Mouse (Mus musculus): Measurements from ENCODE around the gene Lrp2. TPM values are rescaled to one million over a fixed set of nuclear protein-coding genes. Genes with fewer than 3 reads are reported as not detected.

Lrp2 gene
- 0.24 and 0.47 TPM in 2 replicates for polyA plus RNA-seq (2015; fragmentation: Nextera tagmentation; extraction: Ambion mirVana)

DNA sequence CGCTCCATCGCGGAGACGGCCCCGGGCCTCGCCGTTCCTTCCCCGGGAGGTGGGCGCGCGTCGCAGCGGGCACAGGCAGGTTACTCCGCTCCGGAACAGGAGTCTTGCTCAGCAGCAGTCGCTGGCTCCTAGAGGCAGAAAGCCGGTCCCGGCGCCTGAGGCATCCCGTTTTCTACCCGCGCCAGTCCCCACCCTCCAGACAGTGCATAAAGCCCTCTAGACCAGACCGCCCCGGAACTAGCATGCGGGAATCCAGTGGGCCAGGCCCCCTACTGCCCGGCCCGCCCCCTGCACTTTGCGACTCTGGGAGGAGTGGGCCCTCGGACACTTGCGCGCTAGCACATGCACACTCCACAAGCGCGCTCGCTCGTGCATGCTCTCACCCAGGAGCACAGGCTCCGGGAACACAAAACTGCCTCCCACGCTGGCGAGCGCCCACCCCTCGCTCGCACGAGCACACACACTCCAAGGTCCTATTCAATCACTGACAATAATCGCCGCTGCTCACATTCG is at the start of gene Lrp2:
TSS of gene Lrp2 (minus strand) at position 180 of the 513 bp plus-strand sequence.
- H3K27me3 ChIP-seq: peaks cover 58% of the 10 kb centered on the region
- H3K9me3 ChIP-seq: no peaks in the 10 kb centered on the region
- H3K4me3 ChIP-seq: peak within 1 kb of the TSS; percentile 58
- WGBS: under 1% methylated on average over 45 of the region's 45 CpGs
- peak within 1 kb of the TSS; percentile 99 for H3K4me2 ChIP-seq (replicated peaks)
- H3K36me3 ChIP-seq: no peaks in the 10 kb centered on the region
- ATAC-seq (replicated peaks): peak; percentile 87
- H3K9ac ChIP-seq (replicated peaks): peak within 1 kb of the TSS; percentile 41
- peaks cover 36% of the 10 kb centered on the region for H3K4me1 ChIP-seq
- H3K27ac ChIP-seq (replicated peaks): no peak within 1 kb of the TSS

DNA sequence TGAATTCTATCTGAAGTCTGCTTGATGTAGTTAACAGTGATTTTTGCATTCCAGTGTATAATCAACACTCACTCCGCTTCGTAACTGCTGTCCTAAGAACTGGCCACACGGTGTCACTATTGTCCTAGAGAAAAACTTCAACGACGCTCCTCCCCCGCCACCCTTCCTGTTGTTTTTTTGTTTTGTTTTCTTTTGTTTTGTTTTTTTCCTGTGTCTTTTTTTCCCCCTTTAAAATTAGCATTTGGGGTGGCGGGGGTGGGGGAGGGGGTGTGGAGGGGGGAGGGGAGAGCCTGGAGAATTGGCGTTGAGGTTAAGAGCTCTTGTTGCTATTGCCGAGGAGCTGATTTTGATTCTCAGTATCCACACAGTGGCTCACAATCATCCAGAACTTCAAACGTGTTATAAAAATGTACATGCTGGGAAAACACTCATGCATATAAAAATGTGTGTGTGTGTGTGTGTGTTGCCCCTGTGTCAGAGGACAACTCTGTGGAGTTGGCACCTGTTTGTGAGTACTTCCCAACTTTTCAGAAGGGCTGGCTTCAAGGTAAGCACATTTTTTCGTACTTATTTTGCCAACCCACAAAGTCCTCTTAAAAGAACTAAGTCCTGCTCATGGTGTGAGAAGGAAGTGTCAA is 49.3 kb upstream of the Lrp2 start:
- Histone ChIP-seq H3K9ac (replicated peaks) (no peak overlapping the region), H3K36me3 (no peaks in the 10 kb centered on the region), H3K27ac (replicated peaks) (no peak overlapping the region), H3K4me1 (0 out of 2 replicates have a peak, but pooled peaks cover 2% of the 10 kb centered on the region), H3K9me3 (no peaks in the 10 kb centered on the region), H3K4me2 (replicated peaks) (peak overlapping the region; percentile 40), H3K27me3 (no peaks in the 10 kb centered on the region), H3K4me3 (peak overlapping the region; percentile 31)
- peak; percentile 36; the same call in 1 of the 2 replicates for ATAC-seq (replicated peaks)
- WGBS: 11% methylated on average over 11 of the region's 11 CpGs

DNA sequence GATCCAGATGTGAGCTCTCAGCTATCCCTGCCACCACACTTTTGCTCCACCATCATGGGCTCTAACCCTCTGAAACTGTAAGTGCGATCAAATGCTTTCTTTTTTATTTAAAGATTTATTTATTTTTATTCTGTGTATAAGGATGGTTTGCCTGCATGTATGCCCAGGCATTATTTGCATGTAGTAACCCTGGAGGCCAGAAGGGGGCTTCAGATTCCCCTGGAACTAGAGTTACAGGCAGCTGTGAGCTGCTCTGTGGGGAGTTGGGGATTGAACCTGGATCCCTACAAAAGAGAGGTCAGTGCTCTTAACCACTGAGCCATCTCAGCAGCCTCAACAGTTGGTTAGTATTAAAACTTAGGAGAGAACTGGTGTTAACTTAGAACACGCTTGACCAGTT is 45.6 kb upstream of the Lrp2 start:
- Histone ChIP-seq H3K9me3 (no peaks in the 10 kb centered on the region), H3K27ac (replicated peaks) (no peak overlapping the region), H3K4me3 (no peak overlapping the region), H3K36me3 (no peaks in the 10 kb centered on the region), H3K4me1 (0 out of 2 replicates have a peak, but pooled peaks cover 2% of the 10 kb centered on the region), H3K27me3 (no peaks in the 10 kb centered on the region), H3K4me2 (replicated peaks) (no peak overlapping the region), H3K9ac (replicated peaks) (no peak overlapping the region)
- 76% methylated on average over 2 of the region's 2 CpGs for WGBS
- no peak for ATAC-seq (replicated peaks)

DNA sequence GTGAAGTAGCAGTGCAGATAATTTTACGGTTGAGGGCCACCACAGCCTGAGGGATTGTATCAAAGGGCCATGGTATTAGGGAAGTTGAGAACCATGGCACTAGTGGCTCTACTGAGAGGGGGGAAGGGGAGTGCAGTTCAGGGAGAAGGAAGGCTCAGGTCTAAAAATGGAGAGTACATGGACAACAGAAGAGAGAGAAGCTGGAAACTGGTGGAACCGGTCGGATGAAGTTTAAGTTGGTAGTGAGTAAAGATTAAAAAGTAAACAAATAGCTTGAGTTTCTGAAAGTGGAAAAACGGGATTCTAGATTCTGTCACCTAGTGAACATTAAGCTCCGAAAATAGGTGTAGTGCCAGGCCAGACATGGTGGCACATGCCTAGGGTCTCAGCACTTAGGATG is 44.9 kb upstream of the Lrp2 start:
- no peaks in the 10 kb centered on the region for H3K36me3 ChIP-seq
- H3K4me1 ChIP-seq: 0 out of 2 replicates have a peak, but pooled peaks cover 2% of the 10 kb centered on the region
- H3K4me3 ChIP-seq: no peak overlapping the region
- H3K27me3 ChIP-seq: no peaks in the 10 kb centered on the region
- H3K4me2 ChIP-seq (replicated peaks): no peak overlapping the region
- no peak overlapping the region for H3K9ac ChIP-seq (replicated peaks)
- 94% methylated on average over 5 of the region's 5 CpGs for WGBS
- no peaks in the 10 kb centered on the region for H3K9me3 ChIP-seq
- H3K27ac ChIP-seq (replicated peaks): no peak overlapping the region
- no peak for ATAC-seq (replicated peaks)

DNA sequence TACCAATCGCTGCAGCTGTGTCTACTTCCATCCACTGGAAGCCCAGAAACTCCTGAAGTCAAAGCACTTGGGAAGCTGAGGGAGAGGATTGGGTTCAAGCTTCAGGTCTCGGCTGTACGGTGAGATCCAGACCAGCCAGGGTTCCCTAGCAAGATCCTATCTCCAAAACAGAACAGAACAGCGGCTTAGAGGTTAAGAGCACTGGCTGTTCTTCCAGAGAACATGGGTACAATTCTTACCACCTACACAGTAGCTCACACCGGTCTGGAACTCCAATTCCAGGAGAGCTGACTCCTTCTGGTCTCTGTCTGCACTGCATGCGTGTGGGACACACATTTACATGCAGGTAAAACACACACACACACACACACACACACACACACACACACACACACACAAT is 44.0 kb upstream of the Lrp2 start:
- H3K27me3 ChIP-seq: no peaks in the 10 kb centered on the region
- no peaks in the 10 kb centered on the region for H3K9me3 ChIP-seq
- H3K27ac ChIP-seq (replicated peaks): no peak overlapping the region
- H3K4me3 ChIP-seq: no peak overlapping the region
- H3K9ac ChIP-seq (replicated peaks): no peak overlapping the region
- H3K4me2 ChIP-seq (replicated peaks): no peak overlapping the region
- no peak for ATAC-seq (replicated peaks)
- WGBS: 92% methylated on average over 6 of the region's 6 CpGs
- no peaks in the 10 kb centered on the region for H3K4me1 ChIP-seq
- H3K36me3 ChIP-seq: no peaks in the 10 kb centered on the region

DNA sequence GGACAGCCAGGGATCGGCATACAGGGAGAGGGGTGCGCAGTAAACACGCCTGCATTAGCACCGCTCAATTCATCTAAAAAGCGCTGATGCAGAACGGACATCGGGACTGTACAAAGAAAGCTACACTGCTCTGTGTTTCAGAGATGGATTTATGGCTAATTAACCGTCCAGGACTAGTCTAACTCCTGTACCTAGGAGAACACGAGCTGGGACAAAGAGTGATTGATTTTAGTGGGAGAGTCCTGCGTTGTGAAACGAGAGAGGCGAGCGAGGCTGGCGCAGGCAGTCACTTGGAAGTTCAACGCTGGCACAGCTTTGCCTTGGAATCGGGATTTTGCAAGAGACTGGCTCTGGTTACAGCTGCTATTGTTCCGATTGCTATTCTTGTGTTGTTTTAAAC is 43.4 kb upstream of the Lrp2 start:
- no peaks in the 10 kb centered on the region for H3K27me3 ChIP-seq
- H3K4me1 ChIP-seq: no peaks in the 10 kb centered on the region
- ATAC-seq (replicated peaks): no peak
- WGBS: 60% methylated on average over 17 of the region's 17 CpGs
- H3K4me3 ChIP-seq: no peak overlapping the region
- H3K27ac ChIP-seq (replicated peaks): no peak overlapping the region
- no peaks in the 10 kb centered on the region for H3K36me3 ChIP-seq
- peak overlapping the region; percentile 23; the same call in 1 of the 2 replicates for H3K4me2 ChIP-seq (replicated peaks)
- no peak overlapping the region for H3K9ac ChIP-seq (replicated peaks)
- no peaks in the 10 kb centered on the region for H3K9me3 ChIP-seq

DNA sequence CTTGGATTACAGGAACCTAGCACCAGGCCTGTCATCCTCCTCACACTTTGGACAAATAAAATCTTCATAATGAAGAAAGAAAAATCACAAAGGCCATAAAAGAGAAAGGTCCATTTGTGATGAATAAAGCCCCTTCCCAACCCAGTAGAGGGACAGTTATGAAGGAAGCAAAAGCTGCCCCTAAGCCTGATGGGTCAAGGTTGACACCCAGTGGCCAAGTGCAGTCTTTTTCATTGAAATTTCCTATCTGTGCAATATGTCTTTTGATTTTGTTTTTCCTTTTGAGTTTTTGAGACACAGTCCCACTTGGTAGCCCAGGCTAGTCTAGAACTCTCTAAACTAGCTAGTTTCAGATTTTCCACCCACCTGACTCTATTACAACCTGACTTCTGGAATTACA is 33.4 kb upstream of the Lrp2 start:
- Histone ChIP-seq H3K9me3 (no peaks in the 10 kb centered on the region), H3K4me3 (no peak overlapping the region), H3K9ac (replicated peaks) (no peak overlapping the region), H3K4me2 (replicated peaks) (no peak overlapping the region), H3K27ac (replicated peaks) (no peak overlapping the region), H3K27me3 (no peaks in the 10 kb centered on the region), H3K36me3 (no peaks in the 10 kb centered on the region), H3K4me1 (no peaks in the 10 kb centered on the region)
- no peak for ATAC-seq (replicated peaks)

DNA sequence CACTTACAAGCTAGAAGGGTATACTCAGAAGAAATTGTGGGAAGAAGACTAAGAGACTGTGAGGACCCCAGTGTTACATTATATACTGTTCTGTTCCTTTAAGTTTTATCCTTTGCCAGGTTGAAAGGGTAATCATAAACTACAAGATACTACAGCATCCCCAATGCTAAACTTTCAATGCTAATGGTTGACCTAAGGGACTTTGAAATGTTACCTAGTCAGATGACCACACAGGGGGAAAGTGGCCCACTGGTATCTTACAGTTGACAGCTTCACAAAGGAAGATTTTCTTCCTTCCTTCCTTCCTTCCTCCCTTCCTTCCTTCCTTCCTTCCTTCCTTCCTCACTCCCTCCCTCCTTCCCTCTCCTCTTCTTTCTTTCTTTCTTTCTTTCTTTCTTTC is 32.5 kb upstream of the Lrp2 start:
- Histone ChIP-seq H3K36me3 (no peaks in the 10 kb centered on the region), H3K4me2 (replicated peaks) (no peak overlapping the region), H3K9me3 (no peaks in the 10 kb centered on the region), H3K4me1 (no peaks in the 10 kb centered on the region), H3K27me3 (no peaks in the 10 kb centered on the region), H3K4me3 (no peak overlapping the region), H3K9ac (replicated peaks) (no peak overlapping the region), H3K27ac (replicated peaks) (no peak overlapping the region)
- ATAC-seq (replicated peaks): no peak

DNA sequence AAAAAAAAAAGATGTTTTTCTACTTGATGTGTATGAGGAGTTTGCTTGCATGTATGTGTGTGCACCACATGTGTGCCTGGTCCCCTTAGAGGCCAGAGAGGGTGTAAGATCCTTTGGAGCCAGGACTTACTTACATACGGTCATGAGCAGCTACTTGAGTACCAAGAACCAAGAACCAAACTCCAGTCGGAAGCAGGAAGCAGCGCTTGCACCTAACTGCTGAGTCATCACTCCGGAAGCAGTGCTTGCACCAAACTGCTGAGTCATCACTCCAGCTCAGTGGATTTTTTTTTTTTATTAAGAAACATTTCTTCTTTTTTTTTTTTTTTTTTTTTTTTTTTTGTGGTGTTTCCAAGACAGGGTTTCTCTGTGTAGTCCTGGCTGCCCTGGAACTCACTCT is 27.4 kb upstream of the Lrp2 start:
- no peak overlapping the region for H3K4me3 ChIP-seq
- H3K9ac ChIP-seq (replicated peaks): no peak overlapping the region
- no peaks in the 10 kb centered on the region for H3K9me3 ChIP-seq
- H3K27me3 ChIP-seq: no peaks in the 10 kb centered on the region
- H3K4me2 ChIP-seq (replicated peaks): no peak overlapping the region
- no peaks in the 10 kb centered on the region for H3K36me3 ChIP-seq
- ATAC-seq (replicated peaks): no peak
- no peak overlapping the region for H3K27ac ChIP-seq (replicated peaks)
- 86% methylated on average over 4 of the region's 4 CpGs for WGBS
- H3K4me1 ChIP-seq: 0 out of 2 replicates have a peak, but pooled peaks cover 3% of the 10 kb centered on the region

DNA sequence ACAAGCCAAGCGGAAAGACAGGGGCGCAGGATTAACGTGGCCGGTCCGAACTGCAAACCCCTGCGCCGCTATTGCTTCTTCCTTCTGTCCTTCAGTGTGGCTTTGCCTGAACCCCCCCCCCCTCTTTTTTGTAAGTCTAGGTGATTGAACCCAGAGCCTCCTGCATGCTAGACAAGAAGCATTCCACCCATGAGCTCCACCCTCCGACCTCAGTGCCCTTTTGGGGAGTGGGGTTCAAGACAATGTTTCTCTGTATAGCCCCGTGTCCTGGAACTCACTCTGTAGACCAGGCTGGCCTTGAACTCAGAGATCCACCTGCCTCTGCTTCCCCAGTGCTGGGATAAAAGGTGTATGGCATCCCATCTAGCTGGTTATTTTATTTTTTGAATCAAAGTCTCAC is 26.9 kb upstream of the Lrp2 start:
- H3K4me3 ChIP-seq: no peak overlapping the region
- 34% methylated on average over 9 of the region's 9 CpGs for WGBS
- H3K36me3 ChIP-seq: no peaks in the 10 kb centered on the region
- 0 out of 2 replicates have a peak, but pooled peaks cover 3% of the 10 kb centered on the region for H3K4me1 ChIP-seq
- no peak overlapping the region for H3K9ac ChIP-seq (replicated peaks)
- no peaks in the 10 kb centered on the region for H3K27me3 ChIP-seq
- ATAC-seq (replicated peaks): no peak
- no peak overlapping the region for H3K4me2 ChIP-seq (replicated peaks)
- H3K9me3 ChIP-seq: no peaks in the 10 kb centered on the region
- no peak overlapping the region for H3K27ac ChIP-seq (replicated peaks)

DNA sequence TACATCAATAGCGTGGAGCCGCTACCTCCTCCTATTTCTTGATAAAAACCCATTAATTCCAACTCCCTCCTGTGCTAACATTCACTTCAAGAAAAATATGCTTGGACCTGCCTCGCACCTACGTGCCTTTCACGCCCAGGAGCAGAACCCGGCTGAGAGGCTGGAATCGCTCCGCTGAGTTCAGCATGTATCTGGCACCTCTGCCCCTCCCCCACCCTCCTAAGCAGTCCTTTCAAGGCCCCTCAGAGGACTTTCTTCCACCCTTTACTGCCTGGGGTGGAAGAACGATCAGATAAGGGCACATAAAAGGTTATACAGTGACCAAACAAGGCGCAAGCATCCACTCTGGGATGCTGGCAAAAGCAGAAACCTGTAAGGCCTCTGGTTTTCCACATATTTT is 26.4 kb upstream of the Lrp2 start:
- H3K27ac ChIP-seq (replicated peaks): no peak overlapping the region
- no peaks in the 10 kb centered on the region for H3K36me3 ChIP-seq
- no peak for ATAC-seq (replicated peaks)
- no peaks in the 10 kb centered on the region for H3K9me3 ChIP-seq
- no peak overlapping the region for H3K9ac ChIP-seq (replicated peaks)
- 0 out of 2 replicates have a peak, but pooled peaks cover 3% of the 10 kb centered on the region for H3K4me1 ChIP-seq
- no peaks in the 10 kb centered on the region for H3K27me3 ChIP-seq
- H3K4me2 ChIP-seq (replicated peaks): no peak overlapping the region
- WGBS: 10% methylated on average over 10 of the region's 10 CpGs
- H3K4me3 ChIP-seq: no peak overlapping the region

DNA sequence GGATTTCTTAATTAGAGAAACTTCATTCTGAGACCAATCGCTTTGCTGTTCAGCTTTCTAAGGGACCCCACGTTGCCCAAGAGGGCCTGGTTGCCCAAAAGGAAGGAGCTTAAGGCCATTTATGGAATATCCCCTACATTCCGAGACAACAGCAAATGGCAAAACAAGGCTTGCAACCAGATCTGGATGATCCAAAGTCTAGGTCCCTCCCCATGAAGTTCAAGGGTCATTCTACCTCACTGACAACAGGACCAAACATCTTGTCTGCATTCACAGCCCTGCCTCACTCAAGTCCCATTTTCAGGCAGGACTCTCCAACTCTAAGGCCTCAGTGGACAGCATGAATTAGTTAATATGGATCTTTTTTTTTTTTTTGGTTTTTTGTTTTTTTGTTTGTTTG is 20.8 kb upstream of the Lrp2 start:
- Histone ChIP-seq H3K4me2 (replicated peaks) (no peak overlapping the region), H3K4me1 (no peaks in the 10 kb centered on the region), H3K27ac (replicated peaks) (no peak overlapping the region), H3K4me3 (no peak overlapping the region), H3K9ac (replicated peaks) (no peak overlapping the region), H3K36me3 (no peaks in the 10 kb centered on the region), H3K9me3 (no peaks in the 10 kb centered on the region), H3K27me3 (no peaks in the 10 kb centered on the region)
- no peak for ATAC-seq (replicated peaks)
- 95% methylated on average over 3 of the region's 3 CpGs for WGBS
